Mouse (Mus musculus): ENCODE results near the gene Cdc6.

DNA sequence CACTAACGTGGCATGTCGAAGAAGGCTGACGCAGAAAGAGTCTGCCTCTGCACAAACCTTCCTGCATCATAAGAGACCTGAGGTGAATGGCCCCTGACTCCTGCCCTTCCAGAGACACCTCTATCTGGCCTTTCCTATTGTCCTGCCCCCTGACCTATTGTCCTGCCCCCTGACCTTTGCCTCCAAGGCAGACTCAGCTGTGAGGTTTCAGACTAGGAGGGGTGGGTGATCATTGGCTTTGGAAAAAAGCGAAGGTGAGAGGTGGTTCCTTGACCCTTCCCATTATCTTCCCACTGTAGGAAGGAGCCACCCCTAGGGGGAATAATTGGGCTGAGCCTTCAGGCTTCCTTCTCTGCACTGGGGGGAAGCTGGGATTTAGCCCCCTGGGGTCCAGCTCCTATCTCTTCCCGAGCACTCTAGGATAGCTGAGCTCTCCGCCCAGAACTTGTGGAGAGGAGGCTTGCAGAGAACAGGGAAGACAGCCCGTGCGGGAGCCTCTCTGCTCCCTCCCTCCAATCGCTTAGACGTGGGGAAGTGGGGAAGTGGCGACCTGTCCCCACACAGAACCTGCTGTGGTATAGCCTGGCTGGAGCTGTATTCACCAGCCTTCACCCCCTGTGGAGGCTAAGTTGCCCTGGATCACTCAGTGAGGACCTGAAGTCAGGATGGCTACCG is 55.0 kb downstream of the Cdc6 start:
- TF ChIP-seq CTCF (IDR thresholded peaks at IDR 0.05; ENCODE audit: extremely low read depth, insufficient read length, insufficient replicate concordance, low read depth, low read length) (no peak), POLR2A (IDR thresholded peaks at IDR 0.05; ENCODE audit: low read depth, low read length) (no peak)

Measured in small intestine, adult 2 months (tissue).